Mouse (Mus musculus): Measurements from ENCODE around the gene Arrb1. TPM values are rescaled to one million over a fixed set of nuclear protein-coding genes. Genes with fewer than 3 reads are reported as not detected.
A peak's percentile ranks its signal among the peaks of the same experiment; 100 is the strongest.

Gene Arrb1
- polyA plus RNA-seq, 1 experiment from 2014 or later = 11.9 TPM

DNA sequence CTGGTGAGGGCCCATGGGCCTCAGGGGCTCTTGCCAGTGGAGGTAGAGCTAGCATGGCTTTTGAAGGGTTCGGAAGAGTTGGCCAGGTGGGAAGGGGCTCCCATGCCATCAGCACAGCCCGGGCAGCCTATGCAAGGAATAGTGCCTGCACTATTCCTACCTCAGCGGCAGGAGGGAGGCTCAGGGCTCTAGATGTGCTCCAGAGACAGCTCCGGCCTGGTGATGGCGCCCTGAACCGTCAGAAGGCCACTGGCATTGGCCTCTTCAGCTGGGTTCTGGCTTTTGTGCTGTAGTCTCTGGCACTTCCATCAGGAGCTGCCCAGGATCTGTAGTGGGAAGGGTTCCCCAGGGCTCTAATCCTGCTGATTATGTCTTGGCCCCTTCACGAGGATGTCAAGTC lies 28.0 kb downstream of the Arrb1 start:
- peaks cover 5% of the 10 kb centered on the region; the same call in 1 of the 2 replicates for H3K27me3 ChIP-seq (ENCODE audit: poor library complexity, severe bottlenecking)
- peaks cover 60% of the 10 kb centered on the region for H3K4me1 ChIP-seq
- WGBS = 51% methylated on average over 7 of the region's 7 CpGs
- no peaks in the 10 kb centered on the region for H3K36me3 ChIP-seq (replicated peaks)
- H3K27ac ChIP-seq = peak overlapping the region; percentile 54
- DNase-seq (ENCODE audit: extremely low spot score, low spot score) = no peak
- H3K9me3 ChIP-seq = no peaks in the 10 kb centered on the region
- H3K4me3 ChIP-seq = no peak overlapping the region

- Histone ChIP-seq H3K36me3 (replicated peaks) (no peaks in the 10 kb centered on the region), H3K9me3 (no peaks in the 10 kb centered on the region), H3K4me1 (peaks cover 66% of the 10 kb centered on the region), H3K27me3 (ENCODE audit: poor library complexity, severe bottlenecking) (no peaks in the 10 kb centered on the region), H3K27ac (peak overlapping the region; percentile 48; the same call in 1 of the 2 replicates), H3K4me3 (no peak overlapping the region)
- 58% methylated on average over 8 of the region's 8 CpGs for WGBS
- DNase-seq (ENCODE audit: extremely low spot score, low spot score) = no peak
These were observed 30.1 kb downstream of the Arrb1 start for GRCm38 (mm10) chr7:99565325-99565881.

DNA sequence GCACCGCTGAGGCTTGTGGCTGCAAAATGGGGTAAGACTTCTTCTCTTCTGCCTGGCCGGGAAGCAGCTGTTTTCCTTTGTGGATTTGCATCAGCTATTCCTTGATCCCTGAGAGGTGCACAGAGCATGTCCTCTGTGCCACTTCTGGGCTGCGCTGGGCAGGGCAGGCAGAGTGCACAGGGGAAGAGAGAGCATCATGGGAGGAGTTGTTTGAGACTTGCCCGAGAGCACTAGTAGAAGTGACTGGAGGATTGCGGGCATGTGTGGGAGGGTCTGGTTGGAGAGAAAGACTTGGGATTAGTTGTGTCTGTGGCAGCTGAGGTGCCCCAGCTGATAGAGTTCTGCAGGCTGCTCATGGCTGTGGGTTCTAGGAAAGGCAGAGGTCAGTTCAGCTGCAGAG lies 35.4 kb downstream of the Arrb1 start:
- Histone ChIP-seq H3K4me3 (no peak overlapping the region; the same call in 1 of the 2 replicates), H3K27ac (peak overlapping the region; percentile 54)
- DNase-seq (ENCODE audit: extremely low spot score, low spot score) = no peak

GRCm38 (mm10) chr7:99572931-99573330 lies 37.7 kb downstream of the Arrb1 start:
- no peaks in the 10 kb centered on the region for H3K9me3 ChIP-seq
- no peak for DNase-seq (ENCODE audit: extremely low spot score, low spot score)
- H3K36me3 ChIP-seq (replicated peaks) = no peaks in the 10 kb centered on the region
- H3K4me1 ChIP-seq = peaks cover 37% of the 10 kb centered on the region
- WGBS = 43% methylated on average over 10 of the region's 10 CpGs
- H3K4me3 ChIP-seq = no peak overlapping the region
- H3K27ac ChIP-seq = peak overlapping the region; percentile 60
- no peaks in the 10 kb centered on the region for H3K27me3 ChIP-seq (ENCODE audit: poor library complexity, severe bottlenecking)

More for the DNA sequence above, 35.4 kb downstream of the Arrb1 start:
- Histone ChIP-seq H3K27me3 (ENCODE audit: poor library complexity, severe bottlenecking) (no peaks in the 10 kb centered on the region), H3K36me3 (replicated peaks) (no peaks in the 10 kb centered on the region), H3K9me3 (no peaks in the 10 kb centered on the region), H3K4me1 (peaks cover 40% of the 10 kb centered on the region)
- 71% methylated on average over 5 of the region's 5 CpGs for WGBS

DNA sequence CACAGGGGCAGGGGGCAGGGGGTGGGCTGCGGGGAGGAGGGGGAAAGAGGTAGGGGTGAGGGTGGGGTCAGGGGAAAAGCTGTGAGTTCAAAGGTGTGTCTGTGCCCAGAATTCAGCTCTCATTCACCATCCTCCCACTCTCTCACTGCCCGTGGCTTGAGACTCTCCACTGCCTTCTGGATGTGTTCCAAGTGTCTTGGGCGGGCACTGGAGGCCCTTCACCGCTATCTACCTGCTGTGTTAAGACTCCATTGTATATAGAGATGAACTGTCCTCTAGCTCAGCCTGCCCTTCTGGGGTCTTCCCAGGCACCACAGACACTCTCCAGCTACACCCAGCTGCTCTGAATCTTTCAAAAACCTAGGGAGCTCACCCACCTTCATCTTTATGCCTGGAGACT lies 38.1 kb downstream of the Arrb1 start:
- DNase-seq (ENCODE audit: extremely low spot score, low spot score) = no peak
- Histone ChIP-seq H3K4me1 (peaks cover 36% of the 10 kb centered on the region), H3K36me3 (replicated peaks) (no peaks in the 10 kb centered on the region), H3K27me3 (ENCODE audit: poor library complexity, severe bottlenecking) (no peaks in the 10 kb centered on the region), H3K9me3 (no peaks in the 10 kb centered on the region), H3K27ac (peak overlapping the region; percentile 60), H3K4me3 (no peak overlapping the region)
- WGBS = 76% methylated on average over 4 of the region's 4 CpGs

GRCm38 (mm10) chr7:99578246-99578645 lies 43.0 kb downstream of the Arrb1 start:
- H3K4me3 ChIP-seq = no peak overlapping the region
- H3K27me3 ChIP-seq (ENCODE audit: poor library complexity, severe bottlenecking) = peaks cover 30% of the 10 kb centered on the region
- H3K27ac ChIP-seq = no peak overlapping the region
- H3K9me3 ChIP-seq = no peaks in the 10 kb centered on the region
- WGBS = 82% methylated on average over 3 of the region's 3 CpGs
- H3K4me1 ChIP-seq = peaks cover 45% of the 10 kb centered on the region
- no peak for DNase-seq (ENCODE audit: extremely low spot score, low spot score)
- no peaks in the 10 kb centered on the region for H3K36me3 ChIP-seq (replicated peaks)

DNA sequence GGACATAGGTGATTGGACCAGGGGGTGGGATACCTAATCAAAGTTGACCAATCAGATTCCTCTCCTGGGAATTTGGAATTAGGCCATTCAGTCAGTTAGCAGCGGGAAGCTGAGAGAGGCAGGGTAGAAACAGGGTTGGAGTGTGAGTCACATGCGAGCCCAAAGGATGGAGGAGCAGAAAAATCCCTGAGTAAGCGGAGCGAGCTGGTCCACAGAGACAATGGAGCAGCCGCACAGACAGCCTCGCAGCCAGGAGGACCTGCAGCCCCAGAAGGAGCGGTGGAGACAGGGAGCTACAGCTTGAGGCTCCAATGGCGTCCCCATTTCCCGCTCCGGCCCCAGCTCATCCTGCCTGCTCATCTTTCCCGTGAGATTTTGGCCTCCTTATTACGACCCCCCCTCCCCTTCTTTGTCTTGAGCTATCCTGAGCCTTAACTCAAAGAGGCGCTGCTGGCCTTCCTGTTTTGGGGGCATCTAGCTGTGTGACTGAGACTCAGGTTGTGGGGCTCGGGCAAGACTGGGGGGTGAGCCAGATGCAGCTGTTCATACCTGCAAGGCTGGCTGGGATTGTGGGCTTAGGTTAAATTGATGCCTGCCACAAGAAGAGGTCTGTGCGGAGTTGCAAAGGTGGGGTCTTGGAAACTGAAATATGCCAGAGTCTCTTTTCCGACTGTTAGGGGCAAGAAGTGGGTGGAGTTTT lies 44.4 kb downstream of the Arrb1 start:
- Histone ChIP-seq H3K36me3 (replicated peaks) (0 out of 2 replicates have a peak, but pooled peaks cover 6% of the 10 kb centered on the region), H3K27ac (peak overlapping the region; percentile 75), H3K4me3 (peak overlapping the region; percentile 40), H3K4me1 (peaks cover 45% of the 10 kb centered on the region), H3K9me3 (no peaks in the 10 kb centered on the region), H3K27me3 (ENCODE audit: poor library complexity, severe bottlenecking) (peaks cover 30% of the 10 kb centered on the region)
- 7% methylated on average over 16 of the region's 16 CpGs for WGBS
- DNase-seq (ENCODE audit: extremely low spot score, low spot score) = no peak

DNA sequence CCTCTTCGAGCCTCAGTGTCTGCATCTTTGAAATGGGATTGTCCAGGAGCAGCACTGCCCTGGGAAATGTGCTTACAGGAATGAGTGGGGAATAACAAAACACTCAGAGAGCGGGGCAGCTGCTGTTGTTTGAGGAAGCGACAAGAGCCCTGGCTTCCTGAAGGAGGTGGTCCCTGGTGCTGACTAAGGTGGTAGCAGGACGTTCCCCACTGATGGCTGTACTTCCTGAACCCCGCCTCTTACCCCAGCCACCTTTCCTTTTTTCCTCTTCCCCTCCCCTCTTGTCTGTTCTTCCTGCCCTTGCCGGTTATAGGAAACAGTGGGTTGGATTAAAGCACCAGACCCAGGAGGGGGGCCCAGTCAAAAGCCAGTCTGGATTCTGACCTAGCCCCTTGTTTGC lies 45.0 kb downstream of the Arrb1 start:
- WGBS = 33% methylated on average over 6 of the region's 6 CpGs
- Histone ChIP-seq H3K4me1 (peaks cover 45% of the 10 kb centered on the region), H3K27ac (no peak overlapping the region; the same call in 1 of the 2 replicates), H3K9me3 (no peaks in the 10 kb centered on the region), H3K27me3 (ENCODE audit: poor library complexity, severe bottlenecking) (peaks cover 30% of the 10 kb centered on the region), H3K4me3 (peak overlapping the region; percentile 40; the same call in 1 of the 2 replicates), H3K36me3 (replicated peaks) (0 out of 2 replicates have a peak, but pooled peaks cover 7% of the 10 kb centered on the region)
- DNase-seq (ENCODE audit: extremely low spot score, low spot score) = no peak

GRCm38 (mm10) chr7:99582306-99582705 lies 47.0 kb downstream of the Arrb1 start:
- Histone ChIP-seq H3K36me3 (replicated peaks) (peaks cover 9% of the 10 kb centered on the region; the same call in 1 of the 2 replicates), H3K4me3 (no peak overlapping the region), H3K4me1 (peaks cover 51% of the 10 kb centered on the region), H3K27me3 (ENCODE audit: poor library complexity, severe bottlenecking) (peaks cover 36% of the 10 kb centered on the region), H3K27ac (no peak overlapping the region), H3K9me3 (no peaks in the 10 kb centered on the region)
- DNase-seq (ENCODE audit: extremely low spot score, low spot score) = no peak
- 68% methylated on average over 7 of the region's 7 CpGs for WGBS

DNA sequence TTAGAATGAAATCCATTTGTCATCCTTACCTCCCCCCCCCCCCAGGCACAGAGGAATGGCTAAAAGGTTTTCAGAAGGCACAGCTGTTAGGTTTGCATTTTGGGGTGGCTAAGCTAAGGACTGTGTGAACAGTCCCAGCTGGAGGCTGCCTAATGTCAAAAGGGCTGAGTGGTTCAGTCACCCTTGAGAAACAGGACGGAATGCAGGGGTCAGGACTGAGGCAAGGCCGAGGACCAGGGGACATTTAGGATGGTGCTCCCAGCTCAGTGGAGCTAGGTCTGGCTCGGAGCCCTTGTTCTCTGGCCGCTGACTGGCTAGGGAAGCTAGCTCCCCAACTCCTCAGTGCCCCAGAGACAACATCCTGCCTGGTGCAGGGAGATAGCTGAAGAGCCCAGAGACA lies 47.6 kb downstream of the Arrb1 start:
- DNase-seq (ENCODE audit: extremely low spot score, low spot score) = no peak
- Histone ChIP-seq H3K27me3 (ENCODE audit: poor library complexity, severe bottlenecking) (peaks cover 40% of the 10 kb centered on the region), H3K27ac (no peak overlapping the region), H3K36me3 (replicated peaks) (peaks cover 10% of the 10 kb centered on the region), H3K4me3 (no peak overlapping the region), H3K9me3 (no peaks in the 10 kb centered on the region), H3K4me1 (peaks cover 52% of the 10 kb centered on the region)
- WGBS = 43% methylated on average over 4 of the region's 4 CpGs

DNA sequence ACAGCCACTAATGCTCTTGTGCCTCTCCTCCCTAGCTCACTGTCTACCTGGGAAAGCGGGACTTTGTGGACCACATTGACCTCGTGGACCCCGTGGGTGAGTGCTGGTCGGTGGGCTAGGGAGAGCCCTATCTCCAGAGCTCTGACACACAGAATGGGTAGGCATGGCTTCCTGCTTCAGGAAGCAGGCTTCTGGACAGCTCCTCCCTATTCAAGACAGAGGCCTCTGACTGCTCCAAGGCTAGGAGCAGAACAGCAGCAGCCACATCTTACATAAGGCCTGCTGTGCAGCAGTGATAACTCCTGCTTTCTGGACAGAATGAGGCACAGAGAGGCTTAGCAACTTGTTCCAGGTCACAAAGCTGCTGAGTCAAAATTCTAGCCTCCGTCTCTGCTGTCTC lies 48.4 kb downstream of the Arrb1 start:
- Histone ChIP-seq H3K27ac (no peak overlapping the region), H3K27me3 (ENCODE audit: poor library complexity, severe bottlenecking) (peaks cover 46% of the 10 kb centered on the region), H3K4me3 (no peak overlapping the region), H3K36me3 (replicated peaks) (peaks cover 14% of the 10 kb centered on the region), H3K9me3 (no peaks in the 10 kb centered on the region), H3K4me1 (peaks cover 56% of the 10 kb centered on the region)
- WGBS = 90% methylated on average over 5 of the region's 5 CpGs
- DNase-seq (ENCODE audit: extremely low spot score, low spot score) = no peak

- peaks cover 14% of the 10 kb centered on the region for H3K36me3 ChIP-seq (replicated peaks)
- H3K9me3 ChIP-seq = no peaks in the 10 kb centered on the region
- no peak for DNase-seq (ENCODE audit: extremely low spot score, low spot score)
- no peak overlapping the region for H3K27ac ChIP-seq
- no peak overlapping the region for H3K4me3 ChIP-seq
- H3K27me3 ChIP-seq (ENCODE audit: poor library complexity, severe bottlenecking) = peaks cover 28% of the 10 kb centered on the region
- peaks cover 53% of the 10 kb centered on the region for H3K4me1 ChIP-seq
- 94% methylated on average over 8 of the region's 8 CpGs for WGBS
These were observed 50.7 kb downstream of the Arrb1 start for GRCm38 (mm10) chr7:99585976-99586375.

DNA sequence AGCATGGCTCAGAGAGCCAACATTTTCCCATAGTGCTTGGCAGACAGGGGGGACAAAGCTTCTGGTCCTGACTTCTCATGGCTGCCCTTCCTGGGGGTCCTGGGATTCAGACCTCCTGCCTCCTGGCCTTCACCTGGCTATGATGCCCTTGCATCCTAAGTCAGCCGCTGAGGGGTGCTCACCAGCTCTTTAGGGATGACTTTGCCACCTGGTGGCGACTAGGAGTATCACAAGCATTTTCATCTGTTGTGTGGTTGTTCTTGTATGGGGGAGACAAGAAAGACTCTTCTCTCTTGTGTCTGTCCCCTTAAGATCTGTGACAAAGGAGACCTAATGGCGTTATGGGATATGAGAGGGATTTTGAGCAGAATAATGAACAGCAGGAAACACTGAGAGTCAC lies 54.8 kb downstream of the Arrb1 start:
- WGBS = 8% methylated on average over 3 of the region's 3 CpGs
- Histone ChIP-seq H3K27ac (no peak overlapping the region), H3K36me3 (replicated peaks) (peaks cover 35% of the 10 kb centered on the region), H3K27me3 (ENCODE audit: poor library complexity, severe bottlenecking) (peaks cover 20% of the 10 kb centered on the region; the same call in 1 of the 2 replicates), H3K4me3 (no peak overlapping the region), H3K9me3 (no peaks in the 10 kb centered on the region), H3K4me1 (peaks cover 29% of the 10 kb centered on the region)
- peak; percentile 64 for DNase-seq (ENCODE audit: extremely low spot score, low spot score)

Measured in forebrain, embryonic 10.5 days (tissue).